Mouse (Mus musculus) heart, embryonic 14.5 days (tissue): ENCODE results near the gene Ube2t. TPM values are rescaled to one million over a fixed set of nuclear protein-coding genes. Genes with fewer than 3 reads are reported as not detected.

Experiments
- ATAC-seq: fragments of 200-750 bp; cut with Nextera tagmentation; 2 replicates; pipeline ENCODE4 v1.8.0; 2017; ENCODE audit warnings: low read depth, moderate TSS enrichment; ENCODE audit not compliant: insufficient number of reproducible peaks, insufficient read depth, low FRiP score
- H3K27ac ChIP-seq, 2 experiments: fragments of 200-500 bp in 1 of 2; fragments of 300-500 bp in 1 of 2; sonication (generic) in 1 of 2; replicated peaks in 1 of 2; 2 replicates each; pipeline ENCODE4 v1.5.1; 2012 to 2014; ENCODE audit warnings: low read depth in 2 of 2, low read length in 2 of 2, control low read depth in 1 of 2, mild to moderate bottlenecking in 1 of 2, mixed read lengths in 1 of 2; ENCODE audit not compliant: control insufficient read depth in 1 of 2, insufficient read depth in 1 of 2
- H3K27me3 ChIP-seq: fragments of 300-500 bp; sonication (generic); 2 replicates; pipeline ENCODE4 v1.6.1; 2014; ENCODE audit warnings: mild to moderate bottlenecking, low read length, control low read depth; ENCODE audit not compliant: control insufficient read depth, insufficient read depth
- H3K36me3 ChIP-seq: fragments of 300-500 bp; sonication (generic); 2 replicates; pipeline ENCODE4 v1.6.1; 2014; ENCODE audit warnings: mild to moderate bottlenecking, control low read depth, low read length, mixed read lengths; ENCODE audit not compliant: control insufficient read depth, insufficient read depth
- H3K4me1 ChIP-seq, 2 experiments: fragments of 200-500 bp in 1 of 2; fragments of 300-500 bp in 1 of 2; sonication (generic) in 1 of 2; 2 replicates each; pipeline ENCODE4 v1.6.1; 2012 to 2014; ENCODE audit warnings: low read length in 2 of 2, control low read depth in 1 of 2, mixed read lengths in 1 of 2; ENCODE audit not compliant: control insufficient read depth in 2 of 2, insufficient read depth in 2 of 2
- H3K4me2 ChIP-seq: fragments of 300-500 bp; sonication (generic); 2 replicates; pipeline ENCODE4 v1.6.1; 2014; ENCODE audit warnings: mild to moderate bottlenecking, low read length
- H3K4me3 ChIP-seq, 2 experiments: fragments of 200-500 bp in 1 of 2; fragments of 300-500 bp in 1 of 2; sonication (generic) in 1 of 2; 2 replicates each; pipeline ENCODE4 v1.5.1; 2012 to 2014; ENCODE audit warnings: low read length in 2 of 2, mild to moderate bottlenecking in 2 of 2, control low read depth in 1 of 2, low read depth in 1 of 2, moderate library complexity in 1 of 2; ENCODE audit not compliant: control insufficient read depth in 1 of 2, insufficient read depth in 1 of 2
- H3K9ac ChIP-seq: fragments of 300-500 bp; sonication (generic); 2 replicates; pipeline ENCODE4 v1.6.1; 2014; ENCODE audit warnings: mild to moderate bottlenecking, low read length
- H3K9me3 ChIP-seq: fragments of 300-500 bp; sonication (generic); 2 replicates; pipeline ENCODE4 v1.6.1; 2016; ENCODE audit warnings: low read length, control low read depth; ENCODE audit not compliant: control insufficient read depth
- WGBS: fragments of 180-500 bp; shearing (Covaris S2); extraction: QIAGEN DNeasy Blood & Tissue Kit; methylation state at CpG from one replicate; pipeline ENCODE4 v1.1.7; 2014; 5-methylcytosine and 5-hydroxymethylcytosine counted together
- polyA plus RNA-seq: library from polyadenylated mRNA; unstranded; fragments of >200 nt; fragmentation: Nextera tagmentation; extraction: Ambion mirVana; gene quantifications from 2 replicates; pipeline ENCODE4 v1.2.1, GENCODE M21; 2014

Gene Ube2t
- polyA plus RNA-seq, 1 experiment from 2014 or later: 47.9 TPM

DNA sequence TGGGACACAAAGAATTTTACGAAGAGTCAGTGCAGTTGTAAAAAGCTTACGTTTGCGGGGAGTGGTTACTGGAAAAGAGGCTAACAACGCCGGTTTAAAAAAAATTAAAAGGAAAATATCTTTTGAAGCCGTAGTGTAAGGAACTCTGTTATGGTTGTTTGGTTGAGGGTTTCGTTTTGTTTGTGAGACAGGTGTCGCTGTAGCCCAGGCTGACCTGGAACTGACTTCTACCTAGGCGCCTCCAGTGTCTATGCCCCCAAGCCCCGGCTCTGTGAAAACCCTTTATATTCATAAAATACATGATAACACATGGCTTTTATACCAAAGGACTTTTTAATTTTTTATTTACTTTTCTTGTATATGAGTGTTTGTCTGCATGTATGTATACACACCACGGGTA lies 456 bp downstream of the Ube2t start:
- peaks cover 6% of the 10 kb centered on the region for H3K36me3 ChIP-seq
- H3K9ac ChIP-seq: peak overlapping the region; percentile 81
- H3K4me2 ChIP-seq: peak overlapping the region; percentile 72
- H3K27ac ChIP-seq: peak overlapping the region; percentile 31 to 71
- H3K27me3 ChIP-seq: no peaks in the 10 kb centered on the region
- peak overlapping the region; percentile 65 to 67 for H3K4me3 ChIP-seq
- no peaks in the 10 kb centered on the region for H3K9me3 ChIP-seq
- 3% methylated on average over 11 of the region's 11 CpGs for WGBS
- 0 out of 2 replicates have a peak, but pooled peaks have one; percentile 51 for ATAC-seq
- peaks cover 2 to 20% of the 10 kb centered on the region in 2 experiments; a peak in 3 of 4 replicates for H3K4me1 ChIP-seq

DNA sequence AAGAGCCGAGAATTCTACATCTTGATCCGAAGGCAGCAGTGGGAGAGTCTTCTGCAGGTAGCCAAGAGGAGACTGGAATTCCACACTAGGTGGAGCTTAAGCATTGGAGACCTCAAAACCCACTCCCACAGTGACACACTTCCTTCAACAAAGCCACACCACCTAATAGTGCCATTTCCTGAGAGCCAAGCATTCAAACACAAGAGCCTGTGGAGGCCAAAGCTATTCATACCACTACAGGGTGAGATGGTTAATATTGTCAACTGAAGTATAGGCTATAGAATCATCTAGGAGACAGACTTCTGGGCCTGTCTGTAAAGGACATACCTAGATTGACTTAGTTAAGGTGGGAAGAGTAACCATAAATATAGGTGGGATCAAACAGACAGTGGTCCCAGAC lies 3.1 kb downstream of the Ube2t start:
- H3K9me3 ChIP-seq: no peaks in the 10 kb centered on the region
- H3K4me1 ChIP-seq: peaks cover 2 to 20% of the 10 kb centered on the region in 2 experiments; a peak in 3 of 4 replicates
- H3K4me3 ChIP-seq: no peak overlapping the region
- 92% methylated on average over 2 of the region's 2 CpGs for WGBS
- no peak overlapping the region for H3K27ac ChIP-seq
- ATAC-seq: no peak
- no peaks in the 10 kb centered on the region for H3K27me3 ChIP-seq
- H3K9ac ChIP-seq: no peak overlapping the region
- H3K4me2 ChIP-seq: no peak overlapping the region
- H3K36me3 ChIP-seq: peaks cover 31% of the 10 kb centered on the region

GRCm38 (mm10) chr1:134972920-134973319 lies 10.6 kb downstream of the Ube2t start:
- H3K4me3 ChIP-seq: no peak overlapping the region
- H3K9ac ChIP-seq: no peak overlapping the region
- H3K9me3 ChIP-seq: no peaks in the 10 kb centered on the region
- no peaks in the 10 kb centered on the region for H3K27me3 ChIP-seq
- no peak overlapping the region for H3K27ac ChIP-seq
- WGBS: 59% methylated on average over 1 of the region's 1 CpGs
- H3K36me3 ChIP-seq: peaks cover 71% of the 10 kb centered on the region
- no peaks in the 10 kb centered on the region for H3K4me1 ChIP-seq
- ATAC-seq: no peak
- no peak overlapping the region for H3K4me2 ChIP-seq

- no peaks in the 10 kb centered on the region for H3K36me3 ChIP-seq
- peak; percentile 55 for ATAC-seq
- no peaks in the 10 kb centered on the region for H3K9me3 ChIP-seq
- H3K4me1 ChIP-seq: peaks cover 8 to 13% of the 10 kb centered on the region in 2 experiments; a peak in 3 of 4 replicates
- H3K4me2 ChIP-seq: peak overlapping the region; percentile 82
- H3K9ac ChIP-seq: peak overlapping the region; percentile 62
- peak overlapping the region; percentile 42 to 48 for H3K4me3 ChIP-seq
- 33% methylated on average over 48 of the region's 48 CpGs for WGBS
- H3K27ac ChIP-seq: no peak overlapping the region
- H3K27me3 ChIP-seq: peaks cover 18% of the 10 kb centered on the region
Measured at GRCm38 (mm10) chr1:134987173-134987961, 25.0 kb downstream of the Ube2t start.

GRCm38 (mm10) chr1:134987962-134988341 lies 25.6 kb downstream of the Ube2t start:
- Histone ChIP-seq H3K4me2 (peak overlapping the region; percentile 82), H3K27ac (no peak overlapping the region), H3K9me3 (no peaks in the 10 kb centered on the region), H3K9ac (peak overlapping the region; percentile 62), H3K27me3 (peaks cover 18% of the 10 kb centered on the region), H3K4me1 (peaks cover 8 to 13% of the 10 kb centered on the region in 2 experiments; a peak in 3 of 4 replicates), H3K36me3 (no peaks in the 10 kb centered on the region), H3K4me3 (peak overlapping the region; percentile 42 to 48)
- ATAC-seq: no peak
- 7% methylated on average over 14 of the region's 14 CpGs for WGBS

DNA sequence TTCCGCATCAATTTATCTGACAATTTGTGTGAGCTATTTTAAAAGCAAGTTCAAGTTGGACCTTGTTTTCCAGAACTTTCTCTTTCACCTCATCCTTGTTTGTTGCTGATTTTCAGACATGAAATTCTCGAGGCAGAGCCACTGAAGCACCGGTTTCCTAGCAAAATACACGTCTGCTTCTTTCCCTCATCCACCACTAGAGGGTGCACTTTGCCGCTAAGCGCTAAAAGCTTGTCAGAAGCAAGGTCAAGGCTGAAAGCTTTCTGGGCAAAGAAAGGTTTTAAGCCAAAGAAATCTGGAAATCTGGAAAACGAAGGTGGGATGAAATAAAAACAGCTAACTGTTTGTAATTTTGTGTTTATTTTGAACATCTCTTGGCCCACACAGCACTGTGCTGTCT lies 27.0 kb downstream of the Ube2t start:
- no peaks in the 10 kb centered on the region for H3K36me3 ChIP-seq
- no peak overlapping the region for H3K4me3 ChIP-seq
- no peaks in the 10 kb centered on the region for H3K9me3 ChIP-seq
- no peak overlapping the region for H3K27ac ChIP-seq
- H3K27me3 ChIP-seq: peaks cover 18% of the 10 kb centered on the region
- peaks cover 8 to 13% of the 10 kb centered on the region in 2 experiments; a peak in 3 of 4 replicates for H3K4me1 ChIP-seq
- no peak for ATAC-seq
- no peak overlapping the region for H3K4me2 ChIP-seq
- no peak overlapping the region for H3K9ac ChIP-seq
- 8% methylated on average over 7 of the region's 7 CpGs for WGBS

- Histone ChIP-seq H3K27me3 (peaks cover 18% of the 10 kb centered on the region), H3K27ac (no peak overlapping the region), H3K36me3 (no peaks in the 10 kb centered on the region), H3K4me1 (peaks cover 8 to 12% of the 10 kb centered on the region in 2 experiments; a peak in 3 of 4 replicates), H3K4me3 (no peak overlapping the region), H3K4me2 (no peak overlapping the region), H3K9ac (0 out of 2 replicates have a peak overlapping the region, but pooled peaks have one; percentile 11), H3K9me3 (no peaks in the 10 kb centered on the region)
- WGBS: 29% methylated on average over 8 of the region's 8 CpGs
- ATAC-seq: no peak
Measured at GRCm38 (mm10) chr1:134992046-134992645, 29.8 kb downstream of the Ube2t start.
